Mouse (Mus musculus) kidney, adult 2 months (tissue): ENCODE data around the gene Wdr81. TPM values are rescaled to one million over a fixed set of nuclear protein-coding genes. Genes with fewer than 3 reads are reported as not detected.

Experiments
- DNase-seq: peaks from one replicate; pipeline ENCODE4 v3.0.0; 2021
- H3K27ac ChIP-seq: fragments of 200-500 bp; 2 replicates; pipeline ENCODE4 v1.5.1; 2012; ENCODE audit warnings: low read depth, low read length, control low read depth, inconsistent platforms; ENCODE audit not compliant: insufficient read depth
- H3K27me3 ChIP-seq: fragments of 200-500 bp; replicated peaks from 2 replicates; pipeline ENCODE4 v1.6.1; 2012; ENCODE audit warnings: mild to moderate bottlenecking, moderate library complexity, low read length, inconsistent platforms; ENCODE audit not compliant: control insufficient read depth, insufficient read depth
- H3K36me3 ChIP-seq: fragments of 200-500 bp; 2 replicates; pipeline ENCODE4 v1.6.1; 2012; ENCODE audit warnings: mild to moderate bottlenecking, moderate library complexity, low read length, inconsistent platforms; ENCODE audit not compliant: control insufficient read depth, insufficient read depth
- H3K4me1 ChIP-seq: fragments of 200-500 bp; 2 replicates; pipeline ENCODE4 v1.6.1; 2011; ENCODE audit warnings: low read length; ENCODE audit not compliant: control insufficient read depth, insufficient read depth
- H3K4me3 ChIP-seq: fragments of 200-500 bp; 2 replicates; pipeline ENCODE4 v1.5.1; 2011; ENCODE audit warnings: mild to moderate bottlenecking, low read depth, low read length, control low read depth; ENCODE audit not compliant: insufficient read depth
- CTCF ChIP-seq: fragments of 200-500 bp; conservative IDR thresholded peaks from 2 replicates; pipeline ENCODE4 v1.5.1; 2011; ENCODE audit warnings: low read depth, mild to moderate bottlenecking, control low read depth, low read length, moderate library complexity, mixed read lengths; ENCODE audit not compliant: insufficient read depth, insufficient read length
- POLR2A ChIP-seq: fragments of 200-500 bp; IDR thresholded peaks from one replicate; pipeline ENCODE4 v1.6.1; 2011; ENCODE audit warnings: low read depth, low read length, control low read depth
- WGBS: fragments of 180-500 bp; shearing (Covaris S2); methylation state at CpG from one replicate; pipeline ENCODE4 v1.1.7; 2018; 5-methylcytosine and 5-hydroxymethylcytosine counted together
- polyA plus RNA-seq: library from polyadenylated mRNA; depleted of rRNA; stranded (reverse); fragments of >200 nt; gene quantifications from 2 replicates; pipeline ENCODE4 v1.2.3, GENCODE M21; 2012; rRNA removed

Gene Wdr81
- polyA plus RNA-seq = 17.7 and 21.0 TPM in 2 replicates

GRCm38 (mm10) chr11:75453991-75454930 is at the start of gene Wdr81:
Gene Wdr81 (minus strand): TSS chr11:75454717.
- WGBS = 2% methylated on average over 56 of the region's 56 CpGs
- Histone ChIP-seq H3K36me3 (no peaks in the 10 kb centered on the region), H3K4me3 (peak within 1 kb of the TSS; percentile 75), H3K27ac (peak within 1 kb of the TSS; percentile 81), H3K4me1 (peaks cover 24% of the 10 kb centered on the region), H3K27me3 (no peaks in the 10 kb centered on the region)
- TF ChIP-seq POLR2A = peak; percentile 26
- peak; percentile 40 for TF ChIP-seq CTCF
- peak; percentile 95 for DNase-seq

GRCm38 (mm10) chr11:75498126-75498525 is 43.6 kb upstream of the Wdr81 start:
- WGBS = 60% methylated on average over 1 of the region's 1 CpGs
- Histone ChIP-seq H3K27me3 (no peaks in the 10 kb centered on the region), H3K4me1 (no peaks in the 10 kb centered on the region), H3K36me3 (peaks cover 38% of the 10 kb centered on the region), H3K27ac (no peak overlapping the region), H3K4me3 (no peak overlapping the region)
- TF ChIP-seq POLR2A (no peak), CTCF (no peak)
- DNase-seq = no peak

GRCm38 (mm10) chr11:75494296-75495049 is 40.0 kb upstream of the Wdr81 start:
- Histone ChIP-seq H3K36me3 (peaks cover 20% of the 10 kb centered on the region), H3K27ac (no peak overlapping the region), H3K4me3 (no peak overlapping the region), H3K4me1 (no peaks in the 10 kb centered on the region), H3K27me3 (no peaks in the 10 kb centered on the region)
- TF ChIP-seq POLR2A (no peak), CTCF (no peak)
- 85% methylated on average over 10 of the region's 10 CpGs for WGBS
- no peak for DNase-seq

- Histone ChIP-seq H3K36me3 (peaks cover 1% of the 10 kb centered on the region; the same call in 1 of the 2 replicates), H3K4me1 (peaks cover 7% of the 10 kb centered on the region; the same call in 1 of the 2 replicates), H3K4me3 (peak overlapping the region; percentile 55), H3K27me3 (no peaks in the 10 kb centered on the region), H3K27ac (no peak overlapping the region)
- no peak for DNase-seq
- TF ChIP-seq POLR2A = no peak
- TF ChIP-seq CTCF = no peak
- WGBS = 14% methylated on average over 6 of the region's 6 CpGs
Observed at GRCm38 (mm10) chr11:75487496-75487895, 33.0 kb upstream of the Wdr81 start.

- TF ChIP-seq CTCF = no peak
- TF ChIP-seq POLR2A = peak; percentile 70
- Histone ChIP-seq H3K4me1 (peaks cover 7% of the 10 kb centered on the region; the same call in 1 of the 2 replicates), H3K27me3 (no peaks in the 10 kb centered on the region), H3K36me3 (no peaks in the 10 kb centered on the region), H3K4me3 (peak within 1 kb of the TSS; percentile 55), H3K27ac (peak within 1 kb of the TSS; percentile 45)
- DNase-seq = peak; percentile 99
- WGBS = under 1% methylated on average over 52 of the region's 52 CpGs
Observed at GRCm38 (mm10) chr11:75486601-75487285, 32.2 kb upstream of the Wdr81 start, which contains the start of gene Prpf8. Gene Prpf8 (plus strand): TSS chr11:75486816.

GRCm38 (mm10) chr11:75486192-75486591 is 31.7 kb upstream of the Wdr81 start:
- Histone ChIP-seq H3K27ac (no peak overlapping the region), H3K4me3 (no peak overlapping the region), H3K4me1 (peaks cover 7% of the 10 kb centered on the region; the same call in 1 of the 2 replicates), H3K36me3 (no peaks in the 10 kb centered on the region), H3K27me3 (no peaks in the 10 kb centered on the region)
- no peak for TF ChIP-seq CTCF
- no peak for TF ChIP-seq POLR2A
- DNase-seq = no peak
- 10% methylated on average over 3 of the region's 3 CpGs for WGBS
